Mouse (Mus musculus) heart, embryonic 15.5 days (tissue): ENCODE data around the gene Ropn1l. TPM values are rescaled to one million over a fixed set of nuclear protein-coding genes. Genes with fewer than 3 reads are reported as not detected.

Experiments used
- polyA plus RNA-seq: library from polyadenylated mRNA; unstranded; fragments of >200 nt; fragmentation: Nextera tagmentation; extraction: Ambion mirVana; gene quantifications from 2 replicates; pipeline ENCODE4 v1.2.1, GENCODE M21; 2015

Ropn1l gene
- polyA plus RNA-seq, 1 experiment from 2014 or later = 1.7 TPM

Other genes with a start within 250 kb of the Ropn1l start
- 51.6 and 52.8 TPM in 2 replicates for gene Dap, start 229.4 kb downstream of the Ropn1l start, polyA plus RNA-seq
- gene Ankrd33b, start 86.0 kb downstream of the Ropn1l start, polyA plus RNA-seq = 3.5 and 4.3 TPM in 2 replicates
- 26.0 and 27.3 TPM in 2 replicates for gene March6, start 77.3 kb upstream of the Ropn1l start, polyA plus RNA-seq
- 9.5 and 9.9 TPM in 2 replicates for gene Cmbl, start 111.7 kb upstream of the Ropn1l start, polyA plus RNA-seq
- 312 and 334 TPM in 2 replicates for gene Cct5, start 148.1 kb upstream of the Ropn1l start, polyA plus RNA-seq
- gene Fam173b, start 148.1 kb upstream of the Ropn1l start, polyA plus RNA-seq = 14.0 and 14.9 TPM in 2 replicates